Comparison of ENCODE assay signal across 9 mouse cellular contexts in the genomic region with DNA sequence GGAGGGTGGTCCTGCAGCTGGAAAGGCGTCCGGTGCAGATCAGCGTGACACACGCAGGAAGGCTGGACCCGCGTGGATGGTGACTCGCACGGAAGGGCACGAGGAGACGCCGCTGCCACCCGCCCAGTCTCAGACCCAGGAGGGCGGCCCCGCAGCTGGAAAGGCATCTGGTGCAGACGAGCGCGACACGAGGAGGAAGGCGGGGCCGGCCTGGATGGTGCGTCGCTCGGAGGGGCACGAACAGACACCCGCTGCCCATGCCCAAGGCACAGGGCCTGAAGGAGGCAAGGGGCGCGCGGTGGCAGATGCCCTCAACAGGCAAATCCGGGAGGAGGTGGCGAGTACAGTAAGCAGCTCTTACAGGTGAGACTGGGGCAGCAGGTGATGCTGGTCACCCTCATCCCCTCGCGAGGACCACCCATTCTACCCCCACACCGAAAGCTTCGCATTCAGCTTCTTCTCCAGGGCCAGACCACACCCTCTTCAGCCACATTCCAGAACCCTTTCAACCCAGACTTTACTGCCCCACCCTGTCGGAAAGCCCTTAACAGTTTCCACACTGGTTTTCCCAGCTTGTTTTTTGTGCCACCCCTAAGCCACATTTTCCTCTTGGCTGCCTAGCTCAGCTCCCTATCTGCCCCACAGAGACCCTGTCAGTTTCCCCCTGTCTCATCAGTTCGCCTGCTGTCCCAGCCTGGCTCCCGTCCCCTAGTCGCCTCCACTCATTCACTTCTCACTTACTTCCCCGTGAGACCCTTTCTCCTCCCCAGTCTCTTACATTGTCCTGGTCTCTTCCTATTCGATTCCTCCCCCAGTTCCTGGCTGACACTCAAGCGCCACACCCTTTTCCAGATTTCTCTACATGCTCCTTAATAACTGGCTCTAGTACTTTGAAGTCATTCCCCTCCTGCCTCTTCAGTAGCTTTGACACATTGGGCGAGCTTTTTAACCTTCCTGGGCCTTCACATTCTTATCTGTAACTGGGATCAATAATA. TPM values are rescaled to one million over a fixed set of nuclear protein-coding genes. Genes with fewer than 3 reads are reported as not detected.
DNase-seq lines count a peak whose midpoint lies in the region; ATAC-seq and TF ChIP-seq lines count a peak whose summit lies in the region.
"Had no signal": no experiment of that assay in that cellular context is flagged by ENCODE, and none has a peak within 500 bp of the region (broad histone marks: within the 10 kb centered on the region; RNA-seq: fewer than 3 reads in every experiment).

No protein-coding gene starts in this region.

- H3K4me2 ChIP-seq in forebrain, embryonic 16.5 days (ENCODE audit: low read length), result peak overlapping the region; percentile 90
- peak overlapping the region; percentile 68 for H3K4me2 ChIP-seq in intestine, postnatal 0 days (replicated peaks; ENCODE audit: low read depth)
- peak overlapping the region; percentile 88 for H3K4me2 ChIP-seq in neural tube, embryonic 15.5 days

- DNase-seq in layer of hippocampus, adult 2 months (ENCODE audit: low spot score in 2 of 2), result no peak
- no peak for DNase-seq in layer of hippocampus, adult 11-12 months (ENCODE audit: low spot score)
- DNase-seq in adrenal gland, postnatal 25 days, result peak; percentile 27
- DNase-seq in spleen, postnatal 10 days (ENCODE audit: low spot score in 2 of 2), result no peak

- no peak for TF ChIP-seq CTCF in layer of hippocampus, adult 2 months (conservative IDR thresholded peaks at IDR 0.05)
- no peak for TF ChIP-seq CTCF in intestine, postnatal 0 days (IDR thresholded peaks at IDR 0.05; ENCODE audit: low read depth)

- peak; percentile 11; the same call in 1 of the 2 replicates for ATAC-seq in forebrain, embryonic 16.5 days
- ATAC-seq in intestine, postnatal 0 days, result peak; percentile 31; the same call in 1 of the 2 replicates
- ATAC-seq in neural tube, embryonic 15.5 days (ENCODE audit: low FRiP score), result no peak
- no peak for ATAC-seq in inflammation-experienced regulatory T-cells, adult 6 months

- H3K27me3 ChIP-seq in forebrain, embryonic 16.5 days (replicated peaks; ENCODE audit: control insufficient read depth, insufficient read depth, low read length), result no peaks in the 10 kb centered on the region
- peaks cover 49% of the 10 kb centered on the region for H3K27me3 ChIP-seq in intestine, postnatal 0 days (replicated peaks; ENCODE audit: control insufficient read depth, insufficient read depth, low read length)
- no peaks in the 10 kb centered on the region; the same call in 1 of the 2 replicates for H3K27me3 ChIP-seq in neural tube, embryonic 15.5 days (replicated peaks)

- no peaks in the 10 kb centered on the region for H3K9me3 ChIP-seq in forebrain, embryonic 16.5 days (ENCODE audit: control insufficient read depth, low read length)
- no peaks in the 10 kb centered on the region for H3K9me3 ChIP-seq in intestine, postnatal 0 days (ENCODE audit: control insufficient read depth)
- no peaks in the 10 kb centered on the region for H3K9me3 ChIP-seq in neural tube, embryonic 15.5 days (replicated peaks)

- no peaks in the 10 kb centered on the region for H3K36me3 ChIP-seq in forebrain, embryonic 16.5 days (ENCODE audit: control insufficient read depth, insufficient read depth)
- H3K36me3 ChIP-seq in intestine, postnatal 0 days (ENCODE audit: control insufficient read depth, insufficient read depth), result no peaks in the 10 kb centered on the region
- H3K36me3 ChIP-seq in neural tube, embryonic 15.5 days, result no peaks in the 10 kb centered on the region

- peak overlapping the region; percentile 58 for H3K9ac ChIP-seq in forebrain, embryonic 16.5 days (replicated peaks; ENCODE audit: low read depth, low read length)
- no peak overlapping the region for H3K9ac ChIP-seq in intestine, postnatal 0 days (ENCODE audit: low read depth, low read length)
- H3K9ac ChIP-seq in neural tube, embryonic 15.5 days (replicated peaks), result peak overlapping the region; percentile 91

- peak overlapping the region; percentile 89 for H3K4me3 ChIP-seq in layer of hippocampus, adult 2 months
- peak overlapping the region; percentile 80 for H3K4me3 ChIP-seq in forebrain, embryonic 16.5 days (replicated peaks; ENCODE audit: low read length)
- peak overlapping the region; percentile 46 for H3K4me3 ChIP-seq in intestine, postnatal 0 days (ENCODE audit: low read depth, low read length)
- peak overlapping the region; percentile 88 for H3K4me3 ChIP-seq in neural tube, embryonic 15.5 days (replicated peaks)

- peaks cover 40% of the 10 kb centered on the region for H3K4me1 ChIP-seq in forebrain, embryonic 16.5 days (replicated peaks; ENCODE audit: control insufficient read depth, insufficient read depth, low read length)
- no peaks in the 10 kb centered on the region; the same call in 1 of the 2 replicates for H3K4me1 ChIP-seq in intestine, postnatal 0 days (replicated peaks; ENCODE audit: control insufficient read depth, insufficient read depth, low read length)
- peaks cover 58% of the 10 kb centered on the region for H3K4me1 ChIP-seq in neural tube, embryonic 15.5 days

- H3K27ac ChIP-seq in layer of hippocampus, adult 2 months, result peak overlapping the region; percentile 96; the same call in 1 of the 2 replicates
- no peak overlapping the region for H3K27ac ChIP-seq in forebrain, embryonic 16.5 days (ENCODE audit: low read length)
- H3K27ac ChIP-seq in intestine, postnatal 0 days (ENCODE audit: low read depth, low read length), result no peak overlapping the region
- peak overlapping the region; percentile 94 for H3K27ac ChIP-seq in neural tube, embryonic 15.5 days (replicated peaks)

- 5% methylated on average over 42 of the region's 42 CpGs for WGBS in forebrain, embryonic 16.5 days
- 10% methylated on average over 42 of the region's 42 CpGs for WGBS in intestine, postnatal 0 days
- WGBS in neural tube, embryonic 15.5 days, result 5% methylated on average over 42 of the region's 42 CpGs

RNA-seq across cellular contexts. Expression of a gene that starts 2.0 kb away (rescaled TPM):
- 10 to 100 TPM; 96.6 to 98.6 TPM for total RNA-seq in layer of hippocampus, adult 2 months (2021)
- 6.7 and 8.8 TPM in 2 replicates for total RNA-seq in adrenal gland, postnatal 25 days (2021)
- polyA plus RNA-seq in forebrain, embryonic 16.5 days (2015; fragmentation: Nextera tagmentation; extraction: Ambion mirVana), result 69.3 and 90.0 TPM in 2 replicates
- polyA plus RNA-seq in intestine, postnatal 0 days (2015; fragmentation: Nextera tagmentation; extraction: Ambion mirVana), result 3.7 and 4.1 TPM in 2 replicates
- polyA plus RNA-seq in neural tube, embryonic 15.5 days (2015; fragmentation: Nextera tagmentation; extraction: Ambion mirVana), result 120 and 146 TPM in 2 replicates
- polyA plus RNA-seq in inflammation-experienced regulatory T-cells, adult 6 months (2017; shearing (Covaris generic)), result 1 to 10 TPM; 3.1 to 5.6 (median 3.2) TPM

RNA-seq across cellular contexts. Expression of a gene that starts 30.8 kb away (rescaled TPM):
- total RNA-seq in layer of hippocampus, adult 2 months (2021), result not detected
- total RNA-seq in adrenal gland, postnatal 25 days (2021), result 0.79 and 2.3 TPM in 2 replicates
- polyA plus RNA-seq in forebrain, embryonic 16.5 days (2015; fragmentation: Nextera tagmentation; extraction: Ambion mirVana), result 1.3 and 2.0 TPM in 2 replicates
- polyA plus RNA-seq in intestine, postnatal 0 days (2015; fragmentation: Nextera tagmentation; extraction: Ambion mirVana), result 362 and 402 TPM in 2 replicates
- 1.1 and 4.1 TPM in 2 replicates for polyA plus RNA-seq in neural tube, embryonic 15.5 days (2015; fragmentation: Nextera tagmentation; extraction: Ambion mirVana)
- polyA plus RNA-seq in inflammation-experienced regulatory T-cells, adult 6 months (2017; shearing (Covaris generic)), result not detected
- total RNA-seq: neutrophil, adult 5-6 weeks had no signal

Comparison
In these comparisons a context has a peak if more than half of its experiments do, and no peak if none do; other contexts are left out.
1. H3K27ac ChIP-seq: peak in layer of hippocampus, adult 2 months (single experiment) and neural tube, embryonic 15.5 days (single experiment); none in forebrain, embryonic 16.5 days (single experiment) and intestine, postnatal 0 days (single experiment).
2. ATAC-seq: peak in forebrain, embryonic 16.5 days (single experiment) and intestine, postnatal 0 days (single experiment); none in neural tube, embryonic 15.5 days (single experiment) and inflammation-experienced regulatory T-cells, adult 6 months (single experiment).
3. RNA of a gene that starts 2.0 kb away (polyA plus RNA-seq): 120 to 146 TPM in neural tube, embryonic 15.5 days and 69.3 to 90.0 TPM in forebrain, embryonic 16.5 days; 3.7 to 4.1 TPM in intestine, postnatal 0 days and 3.1 to 5.6 TPM in inflammation-experienced regulatory T-cells, adult 6 months; every median in the first group is over 10 times any median in the second.
4. RNA of a gene that starts 30.8 kb away (polyA plus RNA-seq): 362 to 402 TPM in intestine, postnatal 0 days; 1.3 to 2.0 TPM in forebrain, embryonic 16.5 days, 1.1 to 4.1 TPM in neural tube, embryonic 15.5 days and not detected in inflammation-experienced regulatory T-cells, adult 6 months; every median in the first group is over 10 times any median in the second.
5. Peak in every context shown above with its lines, with median percentiles within 50 percentile points of each other: H3K4me3 ChIP-seq and H3K4me2 ChIP-seq.